ENCODE assay signal across 22 mouse cellular contexts in the genomic region with DNA sequence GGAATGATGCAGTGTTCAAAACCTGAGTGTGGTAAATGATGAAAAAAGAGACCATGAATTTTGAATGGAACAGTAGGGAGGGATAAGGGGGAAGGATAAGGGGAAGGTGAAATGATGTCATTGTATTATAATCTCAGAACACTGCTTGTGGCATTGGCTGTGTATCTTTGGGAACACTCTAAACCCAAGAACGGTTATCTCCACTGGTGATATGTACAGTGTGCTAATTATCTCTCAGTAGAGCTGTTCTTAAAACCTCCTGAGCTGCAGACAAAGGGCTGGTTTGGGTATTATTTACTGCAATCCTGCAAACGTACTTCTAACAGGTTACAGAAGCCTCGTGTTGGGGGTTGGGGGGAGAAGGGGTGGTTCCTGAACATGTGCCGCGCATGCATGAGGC.
"Had no signal": no experiment of that assay in that cellular context is flagged by ENCODE, and none has a peak within 500 bp of the region (broad histone marks: within the 10 kb centered on the region; RNA-seq: fewer than 3 reads in every experiment).

No protein-coding gene starts in this region.

- H3K4me2 ChIP-seq: heart, embryonic 12.5 days; hindbrain, embryonic 12.5 days; hindbrain, embryonic 14.5 days; intestine, embryonic 15.5 days; limb, embryonic 12.5 days had no signal

- ATAC-seq: hindbrain, embryonic 16.5 days; inflammation-experienced regulatory T-cells, adult 6 months; intestine, embryonic 15.5 days; intestine, postnatal 0 days had no signal

- H3K9me3 ChIP-seq: heart, embryonic 10.5 days; heart, embryonic 12.5 days; hindbrain, embryonic 10.5 days; hindbrain, embryonic 12.5 days; intestine, embryonic 15.5 days; limb, embryonic 10.5 days; limb, embryonic 12.5 days had no signal

- H3K27me3 ChIP-seq: heart, embryonic 12.5 days; hindbrain, embryonic 12.5 days; intestine, embryonic 15.5 days; limb, embryonic 12.5 days had no signal

- H3K36me3 ChIP-seq: heart, embryonic 10.5 days; heart, embryonic 12.5 days; hindbrain, embryonic 10.5 days; hindbrain, embryonic 12.5 days; intestine, embryonic 15.5 days; limb, embryonic 10.5 days; limb, embryonic 12.5 days had no signal

- H3K27ac ChIP-seq: gastrocnemius, adult 2 months; heart, embryonic 10.5 days; hindbrain, embryonic 10.5 days; hindbrain, embryonic 12.5 days; hindbrain, embryonic 14.5 days; intestine, embryonic 15.5 days; left cerebral cortex, adult 2 months; limb, embryonic 10.5 days; limb, embryonic 12.5 days had no signal

- H3K4me3 ChIP-seq: gastrocnemius, adult 2 months; heart, embryonic 10.5 days; heart, embryonic 12.5 days; hindbrain, embryonic 10.5 days; hindbrain, embryonic 12.5 days; intestine, embryonic 15.5 days; left cerebral cortex, adult 2 months; limb, embryonic 10.5 days; limb, embryonic 12.5 days had no signal

- H3K9ac ChIP-seq: heart, embryonic 12.5 days; hindbrain, embryonic 12.5 days; hindbrain, embryonic 14.5 days; intestine, embryonic 15.5 days; limb, embryonic 12.5 days had no signal

- H3K4me1 ChIP-seq: intestine, embryonic 15.5 days had no signal

- DNase-seq: gastrocnemius, adult 2 months; gastrocnemius, postnatal 10 days; gastrocnemius, postnatal 25 days; heart, adult 18-20 months; heart, postnatal 10 days; heart, postnatal 4 days; kidney, adult 18-20 months; kidney, adult 8-10 months; kidney, postnatal 10 days; kidney, postnatal 25 days had no signal
